Mouse (Mus musculus) lung, postnatal 0 days (tissue): ENCODE results near the gene Mcur1. TPM values are rescaled to one million over a fixed set of nuclear protein-coding genes. Genes with fewer than 3 reads are reported as not detected.
A peak's percentile ranks its signal among the peaks of the same experiment; 100 is the strongest.

ENCODE experiments used
- ATAC-seq: fragments of 200-750 bp; cut with Nextera tagmentation; 2 replicates; pipeline ENCODE4 v1.8.0; 2017; ENCODE audit warnings: moderate library complexity
- DNase-seq: peaks from one replicate; pipeline ENCODE4 v3.0.0-alpha.2; 2016; ENCODE audit warnings: low spot score
- H3K27ac ChIP-seq: fragments of 300-500 bp; sonication (generic); 2 replicates; pipeline ENCODE4 v1.5.1; 2014; ENCODE audit warnings: antibody characterized with exemption, mild to moderate bottlenecking, low read length, mixed read lengths
- H3K27me3 ChIP-seq: fragments of 300-500 bp; sonication (generic); replicated peaks from 2 replicates; pipeline ENCODE4 v1.6.1; 2014; ENCODE audit warnings: low read length, mixed read lengths; ENCODE audit not compliant: insufficient read depth
- H3K36me3 ChIP-seq: fragments of 300-500 bp; sonication (generic); 2 replicates; pipeline ENCODE4 v1.6.1; 2014; ENCODE audit warnings: low read length, mixed read lengths; ENCODE audit not compliant: insufficient read depth
- H3K4me1 ChIP-seq: fragments of 300-500 bp; sonication (generic); 2 replicates; pipeline ENCODE4 v1.6.1; 2014; ENCODE audit warnings: antibody characterized with exemption, low read depth, low read length, mixed read lengths; ENCODE audit not compliant: insufficient read depth
- H3K4me2 ChIP-seq: fragments of 300-500 bp; sonication (generic); replicated peaks from 2 replicates; pipeline ENCODE4 v1.6.1; 2014; ENCODE audit warnings: low read depth, mild to moderate bottlenecking, low read length, moderate library complexity, mixed read lengths
- H3K4me3 ChIP-seq: fragments of 300-500 bp; sonication (generic); 2 replicates; pipeline ENCODE4 v1.5.1; 2014; ENCODE audit warnings: low read depth, low read length
- H3K9ac ChIP-seq: fragments of 300-500 bp; sonication (generic); replicated peaks from 2 replicates; pipeline ENCODE4 v1.6.1; 2014; ENCODE audit warnings: low read depth, mild to moderate bottlenecking
- H3K9me3 ChIP-seq: fragments of 300-500 bp; sonication (generic); 2 replicates; pipeline ENCODE4 v1.6.1; 2016; ENCODE audit warnings: low read length, mixed read lengths
- CTCF ChIP-seq: IDR thresholded peaks from 2 replicates; pipeline ENCODE4 v1.5.1; 2016; ENCODE audit warnings: antibody characterized with exemption, mild to moderate bottlenecking
- EP300 ChIP-seq: IDR thresholded peaks from 2 replicates; pipeline ENCODE4 v1.6.1; 2016; ENCODE audit warnings: antibody characterized with exemption, mild to moderate bottlenecking, control low read depth
- WGBS: fragments of 180-500 bp; shearing (Covaris S2); extraction: QIAGEN DNeasy Blood & Tissue Kit; methylation state at CpG from one replicate; pipeline ENCODE4 v1.1.7; 2014; 5-methylcytosine and 5-hydroxymethylcytosine counted together
- polyA plus RNA-seq: library from polyadenylated mRNA; unstranded; fragments of >200 nt; fragmentation: Nextera tagmentation; extraction: Ambion mirVana; gene quantifications from 2 replicates; pipeline ENCODE4 v1.2.1, GENCODE M21; 2015

Gene Mcur1
- polyA plus RNA-seq, 1 experiment from 2014 or later: 20.0 TPM

- ATAC-seq (peak; percentile 75), DNase-seq (peak; percentile 85)
- Histone ChIP-seq H3K4me1 (peaks cover 9% of the 10 kb centered on the region; the same call in 1 of the 2 replicates), H3K9ac (no peak overlapping the region), H3K4me3 (no peak overlapping the region), H3K4me2 (0 out of 2 replicates have a peak overlapping the region, but pooled peaks have one; percentile 8), H3K9me3 (no peaks in the 10 kb centered on the region), H3K27me3 (no peaks in the 10 kb centered on the region), H3K27ac (peak overlapping the region; percentile 77), H3K36me3 (no peaks in the 10 kb centered on the region)
- TF ChIP-seq EP300 (no peak), CTCF (no peak)
- WGBS: 36% methylated on average over 16 of the region's 16 CpGs
These were observed 34.4 kb downstream of the Mcur1 start for GRCm38 (mm10) chr13:43525363-43526134.

DNA sequence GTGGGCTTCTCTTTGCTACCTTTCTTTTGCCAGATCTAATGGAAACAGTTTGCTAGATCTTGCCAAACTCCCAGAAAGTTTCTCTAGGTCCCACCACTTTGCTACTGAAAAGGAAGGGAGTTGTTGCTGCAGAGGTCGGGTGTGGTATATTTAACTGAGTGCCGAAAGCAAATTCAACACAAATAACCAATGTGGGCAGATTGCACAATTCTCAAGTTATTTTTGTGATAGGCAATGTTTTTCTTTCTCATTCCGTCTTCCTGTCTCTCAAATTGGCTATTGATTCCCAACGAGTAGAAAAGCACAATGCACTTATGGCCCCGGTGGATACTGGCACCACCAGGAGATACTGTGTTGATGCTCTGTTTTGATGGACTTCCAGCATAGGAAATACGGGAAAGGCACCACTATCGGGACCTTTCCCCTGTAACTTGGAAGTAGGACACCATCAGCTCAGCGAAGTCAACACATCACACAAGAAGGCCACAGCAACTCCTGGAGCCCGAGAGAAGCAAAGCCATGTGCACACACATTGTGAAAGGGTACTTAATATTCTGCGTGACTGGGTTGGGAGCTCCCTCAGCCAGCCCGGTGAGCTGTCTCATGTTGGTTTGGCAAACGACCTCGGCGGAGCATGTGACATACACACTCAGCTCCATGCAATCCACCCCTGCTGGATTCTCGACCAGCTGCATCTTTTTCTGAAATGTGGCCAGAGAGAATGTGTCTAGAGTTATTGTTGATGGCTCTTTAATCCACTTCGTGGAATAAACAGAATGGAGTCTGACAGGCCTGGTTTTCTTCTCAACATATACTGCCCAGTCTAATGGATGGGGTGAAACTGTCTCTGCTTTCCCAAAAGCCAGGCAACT is 35.3 kb downstream of the Mcur1 start:
- DNase-seq: peak; percentile 95
- peak; percentile 92 for ATAC-seq
- Histone ChIP-seq H3K9ac (no peak overlapping the region), H3K4me2 (0 out of 2 replicates have a peak overlapping the region, but pooled peaks have one; percentile 20), H3K4me3 (no peak overlapping the region), H3K9me3 (no peaks in the 10 kb centered on the region), H3K27me3 (no peaks in the 10 kb centered on the region), H3K36me3 (no peaks in the 10 kb centered on the region), H3K4me1 (peaks cover 4% of the 10 kb centered on the region; the same call in 1 of the 2 replicates), H3K27ac (peak overlapping the region; percentile 77)
- peak; percentile 8; the same call in 1 of the 2 replicates for TF ChIP-seq CTCF
- TF ChIP-seq EP300: peak; percentile 49
- WGBS: 24% methylated on average over 16 of the region's 16 CpGs

DNA sequence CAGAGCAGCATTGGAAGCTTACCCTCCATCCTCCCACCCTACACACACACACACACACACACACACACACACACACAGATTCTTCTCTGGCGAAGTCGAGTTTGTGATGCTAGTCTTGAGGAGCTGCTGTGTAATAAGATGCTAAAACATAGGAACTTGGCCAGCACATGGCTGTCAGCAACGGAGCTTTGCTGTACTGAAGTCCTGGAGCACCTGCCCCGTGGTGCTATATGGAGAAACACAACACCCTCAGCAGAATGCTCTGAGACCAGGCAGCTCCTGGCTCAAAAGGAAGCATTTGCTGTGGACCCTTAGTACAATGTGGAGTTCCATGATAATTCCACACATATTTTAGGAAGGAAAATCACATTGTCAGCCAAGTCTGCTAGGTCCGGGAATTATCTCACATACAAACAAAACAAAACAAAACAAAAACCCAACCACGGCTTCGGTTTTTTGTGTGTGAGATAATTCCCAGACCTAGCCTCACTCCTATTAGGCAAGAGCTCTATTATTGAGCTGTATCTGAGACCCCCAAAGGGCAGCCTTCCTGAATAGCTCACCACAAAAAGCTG is 36.0 kb downstream of the Mcur1 start:
- 0 out of 2 replicates have a peak overlapping the region, but pooled peaks have one; percentile 20 for H3K4me2 ChIP-seq
- DNase-seq: peak; percentile 59
- no peak for ATAC-seq
- no peak overlapping the region for H3K4me3 ChIP-seq
- TF ChIP-seq CTCF (no peak), EP300 (no peak)
- 34% methylated on average over 7 of the region's 7 CpGs for WGBS
- H3K27ac ChIP-seq: peak overlapping the region; percentile 77; the same call in 1 of the 2 replicates
- H3K9me3 ChIP-seq: no peaks in the 10 kb centered on the region
- no peaks in the 10 kb centered on the region for H3K36me3 ChIP-seq
- no peak overlapping the region for H3K9ac ChIP-seq
- no peaks in the 10 kb centered on the region for H3K27me3 ChIP-seq
- H3K4me1 ChIP-seq: peaks cover 4% of the 10 kb centered on the region; the same call in 1 of the 2 replicates

DNA sequence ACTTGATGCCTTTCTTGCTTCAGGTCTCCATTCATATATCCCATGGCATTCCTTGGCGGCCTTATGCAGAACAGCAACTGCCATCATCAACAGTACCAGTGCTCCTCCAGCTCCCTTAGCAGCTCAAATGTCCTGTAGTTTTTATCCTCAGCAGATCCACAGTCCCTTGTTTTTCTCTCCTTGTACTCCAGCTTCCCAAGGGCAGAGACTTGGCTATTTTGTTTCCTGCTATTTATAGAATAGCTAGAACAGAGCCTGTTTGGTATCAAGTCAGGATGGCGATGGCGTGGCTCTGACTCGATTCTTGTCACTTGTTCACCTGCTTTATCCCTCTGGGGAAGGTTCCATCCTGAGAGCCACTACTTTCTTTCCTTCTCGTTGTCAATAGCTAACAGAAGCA is 38.1 kb downstream of the Mcur1 start:
- no peak for ATAC-seq

GRCm38 (mm10) chr13:43519251-43519650 is 40.7 kb downstream of the Mcur1 start:
- ATAC-seq: no peak
- TF ChIP-seq EP300: no peak
- no peak for TF ChIP-seq CTCF
- Histone ChIP-seq H3K9me3 (no peaks in the 10 kb centered on the region), H3K36me3 (no peaks in the 10 kb centered on the region), H3K4me2 (no peak overlapping the region), H3K27me3 (no peaks in the 10 kb centered on the region), H3K27ac (no peak overlapping the region), H3K9ac (no peak overlapping the region), H3K4me3 (no peak overlapping the region), H3K4me1 (no peaks in the 10 kb centered on the region; the same call in 1 of the 2 replicates)
- DNase-seq: no peak
- 65% methylated on average over 6 of the region's 6 CpGs for WGBS

More for the DNA sequence above, 38.1 kb downstream of the Mcur1 start:
- no peak for DNase-seq
- 87% methylated on average over 5 of the region's 5 CpGs for WGBS
- H3K9me3 ChIP-seq: no peaks in the 10 kb centered on the region
- no peak overlapping the region for H3K4me2 ChIP-seq
- no peaks in the 10 kb centered on the region for H3K36me3 ChIP-seq
- no peak for TF ChIP-seq EP300
- TF ChIP-seq CTCF: no peak
- H3K27ac ChIP-seq: no peak overlapping the region
- H3K4me1 ChIP-seq: peaks cover 4% of the 10 kb centered on the region; the same call in 1 of the 2 replicates
- H3K4me3 ChIP-seq: no peak overlapping the region
- H3K27me3 ChIP-seq: no peaks in the 10 kb centered on the region
- H3K9ac ChIP-seq: no peak overlapping the region

DNA sequence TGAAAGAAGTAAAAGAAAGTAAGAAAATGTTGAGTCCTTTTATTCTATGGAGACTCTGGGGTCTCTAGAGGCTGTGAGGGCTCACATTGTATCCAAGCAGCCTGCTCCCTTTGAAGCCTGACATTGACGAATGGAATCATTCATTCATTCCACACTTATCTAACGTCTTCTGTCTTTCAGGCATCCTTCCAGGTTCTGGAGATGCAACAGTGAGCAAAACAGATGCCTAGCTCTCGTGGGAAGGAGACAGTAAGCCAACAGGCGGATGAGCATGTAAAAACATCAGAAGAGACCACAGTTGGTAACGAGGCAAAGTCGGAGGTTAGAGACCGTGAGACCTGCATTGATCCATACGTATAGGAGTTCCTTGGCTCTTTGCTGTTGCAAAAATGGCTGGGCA is 42.6 kb downstream of the Mcur1 start:
- WGBS: 64% methylated on average over 8 of the region's 8 CpGs
- no peaks in the 10 kb centered on the region for H3K27me3 ChIP-seq
- DNase-seq (no peak), ATAC-seq (no peak)
- H3K4me1 ChIP-seq: no peaks in the 10 kb centered on the region
- H3K4me2 ChIP-seq: no peak overlapping the region
- H3K36me3 ChIP-seq: no peaks in the 10 kb centered on the region
- no peak overlapping the region for H3K9ac ChIP-seq
- no peak overlapping the region for H3K27ac ChIP-seq
- no peak for TF ChIP-seq CTCF
- no peak for TF ChIP-seq EP300
- H3K9me3 ChIP-seq: no peaks in the 10 kb centered on the region
- H3K4me3 ChIP-seq: no peak overlapping the region
